Mouse (Mus musculus): ENCODE data around the gene Gm11027. TPM values are rescaled to one million over a fixed set of nuclear protein-coding genes. Genes with fewer than 3 reads are reported as not detected.

Gene Gm11027
- polyA plus RNA-seq, 1 experiment: not detected

DNA sequence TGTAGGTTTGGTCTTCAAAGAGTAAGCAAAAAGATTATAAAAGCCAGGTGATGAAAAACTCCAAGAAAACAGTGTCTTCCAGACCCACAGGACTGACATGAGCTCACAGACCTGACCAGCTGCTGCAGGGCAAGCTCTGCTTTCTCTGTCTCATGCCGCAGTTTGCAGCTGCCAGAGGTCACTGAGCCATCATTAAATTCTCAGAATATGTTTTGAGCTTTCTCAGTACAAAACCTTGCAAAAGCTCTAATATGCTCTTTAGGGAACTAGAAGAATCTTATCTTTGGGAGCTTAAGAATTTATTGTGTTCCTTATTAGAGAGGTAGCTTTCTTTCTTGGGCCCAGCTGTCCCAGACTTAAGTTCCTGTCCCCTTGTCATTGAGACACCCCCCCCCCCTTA is 30.9 kb downstream of the Gm11027 start:
- TF ChIP-seq POLR2A (IDR thresholded peaks at IDR 0.05; ENCODE audit: borderline replicate concordance, control insufficient read depth, low read depth, low read length): no peak
- 81% methylated on average over 1 of the region's 1 CpGs for WGBS
- no peaks in the 10 kb centered on the region; the same call in 1 of the 2 replicates for H3K4me1 ChIP-seq (ENCODE audit: control insufficient read depth, insufficient read depth, low read length)

DNA sequence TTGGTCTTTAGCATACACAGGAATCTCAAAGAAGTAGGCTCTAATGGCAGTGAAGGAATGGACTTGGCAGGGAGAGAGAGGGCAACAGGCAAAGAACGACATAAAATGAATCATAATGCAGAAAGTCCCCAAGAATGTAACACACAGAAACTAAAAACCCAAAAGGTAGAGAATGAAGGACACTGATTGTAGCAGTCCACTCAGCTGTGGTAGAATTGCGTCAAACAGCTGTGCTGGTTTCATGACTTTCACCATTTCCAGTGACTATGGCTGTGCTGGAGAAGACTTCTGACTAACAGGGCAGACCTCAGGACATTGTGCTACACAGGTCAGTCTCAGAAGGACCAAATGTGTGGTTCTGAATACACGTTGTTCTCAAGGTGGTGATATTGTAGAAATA is 32.7 kb downstream of the Gm11027 start:
- TF ChIP-seq CTCF (IDR thresholded peaks at IDR 0.05; ENCODE audit: control insufficient read depth, insufficient read depth, low read length): no peak
- no peak for TF ChIP-seq POLR2A (IDR thresholded peaks at IDR 0.05; ENCODE audit: borderline replicate concordance, control insufficient read depth, low read depth, low read length)
- Histone ChIP-seq H3K4me3 (replicated peaks; ENCODE audit: control insufficient read depth, low read depth, low read length) (no peak overlapping the region), H3K27ac (ENCODE audit: control insufficient read depth, insufficient read depth, low read depth, low read length, poor library complexity) (no peak overlapping the region), H3K4me1 (ENCODE audit: control insufficient read depth, insufficient read depth, low read length) (no peaks in the 10 kb centered on the region; the same call in 1 of the 2 replicates)
- 65% methylated on average over 3 of the region's 3 CpGs for WGBS

More for the DNA sequence above, 30.9 kb downstream of the Gm11027 start:
- Histone ChIP-seq H3K27ac (ENCODE audit: control insufficient read depth, insufficient read depth, low read depth, low read length, poor library complexity) (no peak overlapping the region), H3K4me3 (replicated peaks; ENCODE audit: control insufficient read depth, low read depth, low read length) (no peak overlapping the region)

DNA sequence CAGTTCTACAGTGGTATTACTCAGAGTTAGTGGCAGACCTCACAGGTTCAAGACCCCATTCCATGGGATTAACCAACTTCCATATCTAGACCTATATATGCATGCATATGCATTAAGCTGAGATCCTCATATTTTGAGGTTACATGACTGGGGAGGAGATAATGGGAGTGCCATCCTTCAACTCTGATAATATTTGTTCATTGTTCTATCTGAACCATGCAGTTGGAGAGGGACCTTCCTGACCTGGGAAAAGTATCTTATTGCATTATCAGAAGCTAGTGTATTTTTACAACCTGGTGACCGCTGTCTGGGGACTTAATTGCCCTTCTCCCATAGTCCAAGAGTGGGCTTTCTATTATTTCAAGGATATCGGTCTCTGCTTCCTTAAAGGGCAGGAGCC is 33.4 kb downstream of the Gm11027 start:
- Histone ChIP-seq H3K27ac (ENCODE audit: control insufficient read depth, insufficient read depth, low read depth, low read length, poor library complexity) (no peak overlapping the region), H3K4me1 (ENCODE audit: control insufficient read depth, insufficient read depth, low read length) (no peaks in the 10 kb centered on the region; the same call in 1 of the 2 replicates), H3K4me3 (replicated peaks; ENCODE audit: control insufficient read depth, low read depth, low read length) (no peak overlapping the region)
- 76% methylated on average over 2 of the region's 2 CpGs for WGBS
- TF ChIP-seq CTCF (IDR thresholded peaks at IDR 0.05; ENCODE audit: control insufficient read depth, insufficient read depth, low read length) (no peak), POLR2A (IDR thresholded peaks at IDR 0.05; ENCODE audit: borderline replicate concordance, control insufficient read depth, low read depth, low read length) (no peak)

DNA sequence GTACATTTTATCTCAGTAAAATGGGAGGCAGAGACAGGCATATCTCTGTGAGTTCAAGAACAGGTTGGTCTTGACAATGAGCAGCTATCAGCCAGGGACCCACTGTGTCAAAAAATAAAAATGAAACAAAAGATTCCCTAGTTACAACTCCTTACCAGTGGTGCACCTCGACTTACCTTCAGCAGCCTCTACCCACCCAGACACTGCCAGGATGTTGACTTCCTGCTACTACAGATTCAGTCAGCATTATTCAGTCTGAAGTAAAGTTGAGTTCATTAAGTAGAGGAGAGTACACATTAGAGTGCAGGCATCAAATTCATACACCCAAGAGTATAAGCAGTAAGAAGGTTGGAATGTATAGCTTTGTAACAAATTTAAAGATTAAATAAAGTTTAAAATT is 38.6 kb downstream of the Gm11027 start:
- H3K4me1 ChIP-seq (ENCODE audit: control insufficient read depth, insufficient read depth, low read length): peaks cover 2% of the 10 kb centered on the region; the same call in 1 of the 2 replicates
- H3K27ac ChIP-seq (ENCODE audit: control insufficient read depth, insufficient read depth, low read depth, low read length, poor library complexity): no peak overlapping the region
- 43% methylated on average over 1 of the region's 1 CpGs for WGBS
- H3K4me3 ChIP-seq (replicated peaks; ENCODE audit: control insufficient read depth, low read depth, low read length): no peak overlapping the region
- TF ChIP-seq POLR2A (IDR thresholded peaks at IDR 0.05; ENCODE audit: borderline replicate concordance, control insufficient read depth, low read depth, low read length) (no peak), CTCF (IDR thresholded peaks at IDR 0.05; ENCODE audit: control insufficient read depth, insufficient read depth, low read length) (no peak)

DNA sequence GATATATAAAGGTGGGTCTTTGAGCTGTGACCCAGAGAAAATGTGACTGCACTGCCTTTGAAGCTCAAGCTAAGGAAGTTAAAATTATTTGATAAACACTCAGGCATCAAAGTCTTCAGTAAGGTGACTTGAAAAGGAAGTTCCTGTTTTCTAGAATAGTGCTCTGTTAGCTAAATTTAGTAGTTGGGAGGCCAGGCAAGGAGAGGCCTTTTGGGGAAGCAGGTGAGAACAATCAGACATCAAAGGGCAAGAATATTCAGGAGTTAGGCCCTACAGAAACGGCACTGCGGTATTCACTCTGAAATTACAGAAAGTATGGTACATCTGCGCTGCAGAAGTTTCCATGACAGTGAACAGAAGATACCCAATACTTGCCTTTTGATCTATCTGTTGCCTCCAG is 40.3 kb downstream of the Gm11027 start:
- TF ChIP-seq POLR2A (IDR thresholded peaks at IDR 0.05; ENCODE audit: borderline replicate concordance, control insufficient read depth, low read depth, low read length) (no peak), CTCF (IDR thresholded peaks at IDR 0.05; ENCODE audit: control insufficient read depth, insufficient read depth, low read length) (no peak)
- Histone ChIP-seq H3K4me1 (ENCODE audit: control insufficient read depth, insufficient read depth, low read length) (peaks cover 2% of the 10 kb centered on the region; the same call in 1 of the 2 replicates), H3K4me3 (replicated peaks; ENCODE audit: control insufficient read depth, low read depth, low read length) (no peak overlapping the region), H3K27ac (ENCODE audit: control insufficient read depth, insufficient read depth, low read depth, low read length, poor library complexity) (peak overlapping the region; percentile 61; the same call in 1 of the 2 replicates)
- WGBS: 35% methylated on average over 3 of the region's 3 CpGs

DNA sequence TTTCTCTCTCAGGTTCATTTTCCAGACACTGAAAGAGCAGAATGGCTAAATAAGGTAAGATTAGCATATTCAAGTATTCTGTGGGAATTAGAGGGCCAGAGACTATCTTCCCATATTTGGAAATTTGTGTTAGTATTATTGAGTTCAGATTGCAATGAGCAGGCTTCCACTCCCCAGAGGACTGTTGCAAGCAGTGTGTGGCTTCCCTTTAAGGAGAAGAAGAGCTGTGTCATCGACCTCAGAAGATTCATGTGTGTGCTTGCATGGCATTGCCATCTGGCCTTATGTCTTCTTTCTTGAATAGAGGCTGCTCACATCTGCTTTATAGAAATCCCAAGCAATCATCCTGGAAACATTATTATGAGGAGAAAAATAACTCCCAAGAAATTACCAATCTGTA is 42.6 kb downstream of the Gm11027 start:
- TF ChIP-seq CTCF (IDR thresholded peaks at IDR 0.05; ENCODE audit: control insufficient read depth, insufficient read depth, low read length): no peak
- TF ChIP-seq POLR2A (IDR thresholded peaks at IDR 0.05; ENCODE audit: borderline replicate concordance, control insufficient read depth, low read depth, low read length): no peak
- 9% methylated on average over 1 of the region's 1 CpGs for WGBS
- Histone ChIP-seq H3K4me3 (replicated peaks; ENCODE audit: control insufficient read depth, low read depth, low read length) (no peak overlapping the region), H3K4me1 (ENCODE audit: control insufficient read depth, insufficient read depth, low read length) (peaks cover 2% of the 10 kb centered on the region; the same call in 1 of the 2 replicates), H3K27ac (ENCODE audit: control insufficient read depth, insufficient read depth, low read depth, low read length, poor library complexity) (no peak overlapping the region)

Other genes with a start within 250 kb of the Gm11027 start
- gene Zfp386, start 227.7 kb upstream of the Gm11027 start, polyA plus RNA-seq (2011; ENCODE audit: insufficient read depth, insufficient read length, low replicate concordance, missing spikeins): 4.9 and 8.6 TPM in 2 replicates
- 1.6 TPM in 1 of 2 replicates, not detected in the other for gene Vipr2, start 197.7 kb upstream of the Gm11027 start, polyA plus RNA-seq (2011; ENCODE audit: insufficient read depth, insufficient read length, low replicate concordance, missing spikeins)
- 5.2 and 6.3 TPM in 2 replicates for gene Wdr60, start 12.4 kb upstream of the Gm11027 start, polyA plus RNA-seq (2011; ENCODE audit: insufficient read depth, insufficient read length, low replicate concordance, missing spikeins)
- 13.0 and 15.1 TPM in 2 replicates for gene Esyt2, start 5.8 kb downstream of the Gm11027 start, polyA plus RNA-seq (2011; ENCODE audit: insufficient read depth, insufficient read length, low replicate concordance, missing spikeins)
- 46.8 and 57.5 TPM in 2 replicates for gene Ncapg2, start 130.0 kb downstream of the Gm11027 start, polyA plus RNA-seq (2011; ENCODE audit: insufficient read depth, insufficient read length, low replicate concordance, missing spikeins)
- 0.35 TPM in 1 of 2 replicates, not detected in the other for gene Ptprn2, start 210.3 kb downstream of the Gm11027 start, polyA plus RNA-seq (2011; ENCODE audit: insufficient read depth, insufficient read length, low replicate concordance, missing spikeins)

Measured in bone marrow, adult 2 months (tissue).